Mouse (Mus musculus) kidney, postnatal 14 days (tissue): ENCODE measurements at regions not wholly inside any gene's neighbourhood (a gene's known extent, or its start where the extent isn't known, plus 50 kb on each side); places are given as distances from the start of the nearest gene placed in this dataset.

Source experiments
- DNase-seq: peaks from one replicate; pipeline ENCODE4 v3.0.0; 2022; ENCODE audit warnings: mixed read lengths

GRCm38 (mm10) chr15:56820256-56820976 lies 657.0 kb downstream of the Slc22a22 start:
- no peak for DNase-seq

DNA sequence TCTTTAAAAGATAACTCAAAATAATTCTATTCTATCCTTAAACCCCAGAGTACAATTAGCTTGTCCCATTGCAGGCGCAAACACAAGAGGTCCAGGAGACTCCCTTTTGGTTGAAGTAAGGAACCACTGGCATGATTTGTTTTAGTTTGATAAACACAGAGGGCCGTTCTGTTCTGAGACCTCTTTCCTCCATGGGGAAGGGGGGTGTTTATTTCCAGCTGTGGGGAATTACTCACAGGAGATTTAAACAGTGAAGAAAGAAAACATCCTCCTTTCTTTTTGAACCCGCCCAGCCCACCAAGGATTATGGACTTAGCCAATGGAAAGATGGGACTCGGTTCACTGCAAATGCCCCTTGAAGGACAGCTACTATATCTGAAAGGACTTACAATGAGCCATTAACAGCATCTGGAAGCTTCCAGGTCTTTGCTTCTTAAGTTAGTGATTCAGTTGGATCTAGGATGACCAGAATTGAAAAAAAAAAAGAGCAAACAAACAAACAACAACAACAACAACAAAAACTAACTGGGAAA lies 659.2 kb downstream of the Slc22a22 start:
- DNase-seq: no peak

DNA sequence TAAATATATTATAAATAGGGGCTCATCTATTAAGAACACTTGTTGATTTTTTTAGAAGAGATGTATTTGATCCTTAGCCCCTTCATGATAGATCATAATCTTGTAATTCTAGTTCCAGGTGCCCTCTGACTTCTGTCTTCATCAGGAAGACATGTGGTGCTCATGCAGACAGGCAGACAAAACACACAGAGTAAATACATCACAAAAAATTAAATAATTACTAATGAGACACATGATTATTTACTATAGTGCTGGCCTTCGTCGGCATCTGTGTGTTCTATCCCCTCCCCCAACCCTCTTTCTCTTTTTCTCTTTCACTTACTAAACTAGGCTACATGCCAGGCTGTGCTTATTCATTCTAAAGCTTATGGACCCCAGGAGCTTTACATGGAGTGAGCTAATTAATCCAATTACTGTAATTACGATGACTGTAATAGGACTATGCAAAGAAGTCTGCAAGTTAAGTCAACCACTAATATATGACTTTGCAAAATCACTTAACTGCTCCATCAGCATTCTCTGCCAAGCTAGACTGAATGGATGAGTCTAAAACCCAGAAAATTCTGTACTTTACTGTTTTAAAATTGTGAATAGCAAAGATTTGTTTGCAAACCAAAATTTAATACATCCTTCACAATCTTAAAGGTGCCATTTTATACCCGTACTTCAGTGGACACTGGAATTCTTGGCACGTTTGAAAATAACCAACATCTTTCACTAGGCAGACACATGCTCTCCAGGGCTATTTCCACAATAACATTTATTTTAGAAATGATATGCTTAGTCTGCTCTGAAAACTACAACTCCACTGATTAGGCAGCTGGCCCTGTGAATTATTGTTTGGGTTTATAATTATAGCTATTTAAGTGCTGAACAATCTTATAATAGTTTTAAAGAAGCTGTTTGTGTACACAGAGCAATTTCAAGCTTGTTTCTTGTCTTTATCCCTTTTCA lies 659.9 kb downstream of the Slc22a22 start:
- DNase-seq: no peak

DNA sequence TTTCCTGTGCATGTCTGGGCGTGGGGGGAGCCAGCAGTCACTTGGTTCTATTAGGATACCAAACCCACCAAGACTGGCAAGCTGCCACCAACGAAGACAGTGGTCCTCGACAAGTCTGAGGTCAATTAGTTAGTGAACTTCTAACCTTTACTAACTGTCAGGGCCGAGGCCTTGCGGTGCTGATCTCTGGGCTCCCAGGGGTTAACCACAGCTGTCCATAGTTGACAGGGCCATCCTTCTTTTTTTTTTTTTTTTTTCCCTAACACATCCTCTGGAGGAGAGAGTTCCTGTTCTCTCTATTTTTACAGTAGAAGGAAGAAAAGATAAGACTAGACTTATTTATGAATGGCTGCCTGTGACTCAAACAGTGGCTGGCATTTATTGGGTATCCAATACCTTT lies 663.5 kb downstream of the Slc22a22 start:
- no peak for DNase-seq

- peak; percentile 9 for DNase-seq
Observed at GRCm38 (mm10) chr15:56810151-56810550, 667.3 kb downstream of the Slc22a22 start.

GRCm38 (mm10) chr15:56807611-56808010 lies 669.8 kb downstream of the Slc22a22 start:
- no peak for DNase-seq

DNA sequence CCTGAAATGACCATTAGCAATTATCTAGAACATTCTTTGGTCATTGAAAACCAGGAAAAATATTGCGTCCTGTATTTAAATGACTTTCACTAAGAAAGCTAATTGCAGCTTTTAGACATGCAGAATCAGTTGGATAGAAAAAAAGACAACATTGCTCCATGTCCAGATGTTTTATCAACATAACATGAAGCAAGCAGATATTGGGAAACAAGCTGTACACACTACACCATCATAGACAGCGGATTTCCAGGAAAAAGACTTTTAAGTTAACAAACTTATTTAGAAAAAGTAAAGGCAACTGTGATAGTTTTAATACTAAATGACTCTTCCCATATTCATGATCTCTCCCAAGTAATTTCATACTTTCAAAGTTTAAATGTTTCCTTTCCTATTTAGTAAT lies 675.5 kb downstream of the Slc22a22 start:
- DNase-seq: no peak

DNA sequence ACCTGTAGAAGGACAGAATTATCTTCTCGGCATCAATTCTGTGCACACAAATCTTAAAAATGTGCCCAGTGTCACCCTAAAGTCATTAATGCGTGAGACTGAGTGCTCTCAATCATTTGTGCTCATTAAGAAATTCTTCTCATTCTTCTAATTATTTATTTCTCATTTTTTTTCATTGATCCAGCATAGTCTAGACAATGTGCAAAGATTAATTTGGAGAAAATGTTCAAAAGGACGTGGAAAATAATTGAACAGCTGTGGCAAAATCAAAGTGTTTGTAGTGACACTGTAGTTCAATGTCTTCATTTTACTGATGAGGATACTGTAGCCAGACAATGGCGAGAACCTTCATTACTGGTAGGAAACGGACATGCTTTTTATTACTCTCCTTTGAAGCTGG lies 702.0 kb downstream of the Slc22a22 start:
- no peak for DNase-seq

GRCm38 (mm10) chr15:56774648-56775393 lies 702.6 kb downstream of the Slc22a22 start:
- DNase-seq: no peak

DNA sequence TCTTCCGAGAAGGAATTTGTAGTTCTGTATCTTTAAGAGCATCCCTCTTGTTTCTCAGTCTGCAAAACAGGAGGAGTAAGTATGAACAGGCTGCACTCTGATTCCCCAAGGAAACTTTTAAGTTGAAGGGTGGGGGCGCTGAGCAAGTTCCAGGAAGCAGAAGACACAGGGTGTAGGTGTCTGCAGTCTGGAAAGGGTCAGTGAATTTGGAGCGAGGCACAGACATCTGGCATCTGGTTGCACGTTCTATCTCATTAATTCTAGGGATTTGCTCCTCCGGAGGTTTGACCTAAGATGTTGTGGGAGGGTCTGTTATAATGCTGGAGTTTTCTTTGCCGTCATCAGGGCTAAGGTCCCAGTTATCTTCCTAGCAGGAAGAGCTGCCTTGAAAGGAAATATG lies 711.1 kb downstream of the Slc22a22 start:
- DNase-seq: no peak

GRCm38 (mm10) chr15:56764957-56765482 lies 712.4 kb downstream of the Slc22a22 start:
- DNase-seq: peak; percentile 44

DNA sequence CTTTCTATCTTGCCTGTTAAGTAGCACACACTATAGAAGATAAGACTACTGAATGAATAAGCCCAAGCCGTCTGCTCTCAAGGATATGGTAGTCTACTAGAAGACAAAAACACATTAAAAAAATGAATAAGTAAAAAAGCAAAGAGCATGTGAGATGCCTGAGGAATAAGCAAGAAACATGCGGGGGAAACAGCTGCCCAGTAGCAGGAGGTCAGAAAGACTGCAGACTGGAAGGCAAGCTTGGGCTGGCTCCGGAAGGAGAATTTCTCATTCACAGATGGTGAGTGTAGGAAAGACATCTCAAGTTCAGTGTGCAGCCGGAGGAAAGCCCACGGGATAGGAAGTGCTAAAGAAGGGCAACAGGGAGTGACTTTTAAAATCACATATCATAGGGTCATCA lies 713.4 kb downstream of the Slc22a22 start:
- DNase-seq: no peak

GRCm38 (mm10) chr15:56746698-56747097 lies 730.7 kb downstream of the Slc22a22 start:
- DNase-seq: peak; percentile 18

DNA sequence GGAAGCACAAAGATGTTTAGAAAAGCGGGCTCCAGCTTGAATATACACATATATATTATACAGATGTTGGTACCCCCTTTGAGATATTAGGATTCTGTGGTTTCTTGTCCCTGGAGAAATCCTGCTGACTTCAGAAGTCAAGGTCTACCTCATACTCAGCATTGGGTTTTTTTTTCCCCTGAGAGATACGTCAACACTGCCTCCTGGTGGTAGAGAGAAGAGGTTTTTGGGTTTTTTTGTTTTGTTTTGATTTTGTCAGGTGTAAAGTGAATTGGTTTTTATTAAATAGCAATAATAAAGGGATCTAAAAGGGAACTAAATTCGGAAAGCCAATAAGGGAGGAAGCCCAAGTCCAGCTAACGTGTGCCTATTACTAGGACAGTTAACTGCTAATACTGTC lies 732.5 kb downstream of the Slc22a22 start:
- DNase-seq: peak; percentile 2
